Mouse (Mus musculus) frontal cortex, adult 2 months (tissue): ENCODE data around the gene Fam163a. TPM values are rescaled to one million over a fixed set of nuclear protein-coding genes. Genes with fewer than 3 reads are reported as not detected.
"Not testable (repeated sequence)": the region's sequence is repeated elsewhere in the genome, so short reads cannot be mapped to it uniquely, and the experiment has no call there.

Experiments used
- DNase-seq, 2 experiments: peaks; one replicate each; pipeline ENCODE4 v3.0.0; 2022; ENCODE audit warnings: low spot score in 1 of 2; ENCODE audit errors: extremely low spot score in 1 of 2
- polyA plus RNA-seq: library from polyadenylated mRNA; depleted of rRNA; stranded (reverse); fragments of >200 nt; gene quantifications from 2 replicates; pipeline ENCODE4 v1.2.3, GENCODE M21; 2012

Fam163a gene
- polyA plus RNA-seq, 1 experiment, result 9.6 TPM

DNA sequence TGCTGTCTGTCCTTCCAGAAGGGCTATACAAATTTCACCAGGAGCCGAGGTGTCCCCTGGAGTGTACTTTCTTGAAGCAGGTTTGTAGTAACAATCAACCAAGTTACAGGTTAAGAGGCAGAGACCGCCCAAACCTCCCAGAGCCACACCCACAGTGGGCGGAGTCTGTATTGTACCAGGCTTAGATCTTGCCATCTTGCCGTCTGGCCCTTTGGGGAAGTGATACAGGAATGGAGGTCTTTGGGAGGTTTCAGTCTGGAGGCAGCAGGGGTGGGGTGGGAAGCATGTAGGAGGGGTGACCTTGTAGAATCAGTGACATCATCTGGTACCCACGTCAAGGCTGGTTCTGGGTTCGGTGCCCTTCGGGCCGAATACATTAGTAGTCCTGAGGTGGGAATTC lies 115.3 kb downstream of the Fam163a start:
- DNase-seq, result no peak

- DNase-seq, result no peak
Observed at GRCm38 (mm10) chr1:156087586-156087985, 117.2 kb downstream of the Fam163a start.

DNA sequence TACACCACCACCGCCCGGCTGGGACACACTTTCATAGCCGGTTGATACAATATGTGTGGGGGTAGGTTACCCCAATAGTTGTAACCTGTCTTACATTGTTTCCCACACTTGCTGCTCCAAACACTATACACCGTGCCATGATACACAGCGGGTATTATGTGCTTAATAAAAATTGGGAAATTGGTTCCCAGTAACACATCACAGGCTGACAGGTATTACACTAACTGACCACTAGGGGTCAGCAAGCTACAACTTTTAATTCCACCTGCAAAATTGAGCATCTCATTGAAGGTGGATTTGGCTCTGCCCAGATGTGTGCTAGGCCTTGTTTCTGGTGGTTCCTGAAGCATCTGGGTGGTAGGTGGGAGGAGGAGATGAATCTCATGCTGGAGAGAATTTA lies 119.1 kb downstream of the Fam163a start:
- DNase-seq, result peak; percentile 11 to 74

DNA sequence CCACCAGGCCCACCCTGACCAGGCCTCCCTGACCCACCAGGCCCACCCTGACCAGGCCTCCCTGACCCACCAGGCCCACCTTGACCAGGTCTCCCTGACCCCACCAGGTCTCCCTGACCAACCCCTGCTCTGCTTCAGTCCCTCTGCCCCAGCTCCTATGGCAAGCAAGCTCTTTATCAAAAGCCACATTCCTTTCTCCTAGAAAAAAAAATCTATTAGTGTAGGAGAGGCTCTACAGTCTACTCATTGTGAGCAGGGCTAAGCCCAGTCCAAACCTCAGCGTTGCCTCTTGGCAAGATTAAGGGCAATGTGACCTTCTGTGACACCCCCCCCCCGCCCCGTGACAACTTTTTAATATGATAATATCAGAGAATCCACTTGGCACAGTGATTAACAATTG lies 120.2 kb downstream of the Fam163a start:
- DNase-seq, result no peak

- no peak for DNase-seq
Observed at GRCm38 (mm10) chr1:156077655-156078054, 127.2 kb downstream of the Fam163a start.

DNA sequence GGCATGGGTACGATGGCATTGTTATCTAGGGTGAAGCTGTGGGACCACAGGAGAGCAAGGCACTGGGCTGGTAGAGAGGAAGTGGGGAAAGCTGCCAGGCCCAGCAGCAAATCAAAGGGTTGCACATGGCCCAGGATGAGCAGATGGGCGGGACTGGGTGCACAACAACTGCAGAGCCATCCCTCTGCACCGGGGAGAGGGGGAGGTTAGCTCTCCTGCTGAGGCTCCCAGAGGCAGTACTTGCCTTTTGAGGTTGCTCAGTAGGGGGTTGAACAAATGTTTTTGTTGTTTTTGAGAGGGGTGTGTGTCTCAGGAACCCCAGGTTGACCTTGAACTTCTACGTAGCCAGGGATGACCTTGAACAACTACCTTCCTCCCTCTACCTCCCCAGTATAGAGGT lies 128.4 kb downstream of the Fam163a start:
- no peak for DNase-seq

DNA sequence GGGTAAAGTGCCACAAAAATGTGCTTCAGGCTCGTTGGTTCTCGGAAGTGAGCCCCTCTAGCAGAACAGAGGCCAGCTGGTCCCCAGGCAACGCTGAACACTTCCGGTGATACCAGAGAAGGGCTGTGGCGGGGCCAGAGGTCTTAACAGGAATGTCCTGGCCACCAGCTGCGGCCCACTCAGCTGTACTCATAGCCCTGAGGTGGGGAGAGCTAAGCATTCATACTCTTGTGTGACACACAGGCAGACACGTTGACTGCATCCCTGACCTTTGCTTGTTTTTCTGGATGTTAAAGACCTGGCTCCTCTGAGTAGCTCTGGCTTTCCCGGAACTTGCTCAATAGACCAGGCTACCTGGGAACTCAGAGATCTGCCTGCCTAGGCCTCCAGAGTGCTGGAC lies 130.3 kb downstream of the Fam163a start:
- DNase-seq, result no peak

DNA sequence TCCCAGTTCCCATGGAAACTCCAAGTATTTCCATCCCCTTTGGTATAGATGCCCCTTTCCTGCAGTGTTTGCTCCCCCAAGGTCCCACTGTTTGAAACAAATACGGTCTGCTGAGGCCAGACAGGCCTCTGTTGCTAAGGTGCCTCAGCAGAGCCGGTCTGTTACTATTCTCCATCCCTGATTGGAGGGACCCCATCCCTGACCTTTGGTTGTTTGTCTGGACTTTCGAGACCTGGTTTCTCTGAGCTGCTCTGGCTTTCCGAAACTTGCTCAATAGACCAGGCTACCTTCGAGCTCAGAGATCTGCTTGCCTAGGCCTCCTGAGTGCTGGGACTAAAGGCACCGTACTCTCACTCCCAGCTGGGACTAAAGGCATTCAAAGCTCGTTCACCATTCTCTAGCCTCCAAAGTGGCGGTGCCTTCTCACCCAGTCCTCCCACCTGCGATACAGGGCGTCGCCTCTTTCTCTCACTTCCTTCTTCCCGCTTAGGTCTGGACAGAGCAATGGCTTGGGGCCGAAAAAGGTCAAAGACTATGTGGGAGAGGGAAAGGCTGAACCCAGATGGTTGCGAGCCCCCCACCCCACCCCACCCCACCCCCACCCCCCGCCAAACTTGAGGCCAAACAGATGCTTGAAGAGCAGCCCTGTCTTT lies 131.5 kb downstream of the Fam163a start:
- DNase-seq, result no peak

- DNase-seq, result no peak
Observed at GRCm38 (mm10) chr1:156070106-156070505, 134.7 kb downstream of the Fam163a start.

DNA sequence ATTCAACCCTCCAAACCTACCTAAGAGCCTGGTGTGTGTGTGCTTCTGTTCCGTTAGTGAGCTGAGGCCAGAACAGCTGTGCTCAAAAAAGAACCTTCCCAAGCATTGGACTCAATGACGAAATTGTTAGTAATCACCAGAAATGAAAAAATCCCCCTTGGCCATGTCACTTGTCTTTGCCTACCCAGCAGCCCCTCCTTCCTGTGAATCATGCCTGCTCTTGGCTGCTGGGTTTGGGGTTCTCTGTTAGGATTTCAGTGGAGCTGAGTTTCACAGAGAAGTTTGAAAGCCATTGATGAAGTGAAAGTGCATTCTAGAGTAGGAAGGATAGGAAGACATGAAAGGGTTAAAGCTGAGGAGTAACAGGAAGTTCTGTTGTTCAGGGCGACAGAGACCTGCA lies 138.7 kb downstream of the Fam163a start:
- no peak for DNase-seq

GRCm38 (mm10) chr1:156062193-156062592 lies 142.6 kb downstream of the Fam163a start:
- DNase-seq, result no peak

DNA sequence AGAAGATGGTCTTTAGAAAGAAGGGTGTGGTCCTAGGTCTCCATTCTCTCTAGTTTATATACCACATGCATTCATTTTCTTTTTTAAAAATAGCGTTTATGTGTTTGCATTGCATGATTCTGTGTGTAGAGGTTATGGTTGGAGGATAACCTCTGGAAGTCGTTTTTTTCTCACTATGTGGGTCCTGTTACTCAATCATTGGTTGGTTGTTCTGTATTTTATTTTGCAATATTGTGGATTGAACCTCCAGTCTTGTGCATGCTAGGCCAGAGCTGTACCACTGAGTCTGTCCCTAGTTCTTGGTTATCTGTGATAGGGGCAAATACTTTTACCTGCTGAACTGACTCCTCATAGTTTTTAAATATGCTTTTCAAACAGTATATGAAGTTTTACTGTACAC lies 146.6 kb downstream of the Fam163a start:
- no peak for DNase-seq

DNA sequence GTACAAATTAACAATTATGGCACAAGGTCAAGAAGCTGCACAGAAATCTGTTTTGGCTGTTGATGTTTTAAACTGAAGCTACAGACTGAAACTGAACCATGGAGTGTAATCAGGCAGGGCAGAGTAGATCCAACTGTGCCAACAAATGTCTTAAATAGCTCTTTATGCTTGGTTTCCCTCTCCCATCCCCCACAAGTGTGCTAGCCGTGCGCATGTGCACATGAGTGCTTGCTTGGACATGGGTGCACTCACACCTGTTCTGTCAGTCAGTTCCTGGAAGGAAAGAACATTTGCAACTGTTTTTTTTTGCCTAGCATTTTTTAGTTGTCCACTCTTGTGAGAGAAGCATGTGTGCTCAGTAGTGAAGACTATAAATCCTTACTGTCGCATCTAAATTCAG lies 158.1 kb downstream of the Fam163a start:
- DNase-seq, result no peak

DNA sequence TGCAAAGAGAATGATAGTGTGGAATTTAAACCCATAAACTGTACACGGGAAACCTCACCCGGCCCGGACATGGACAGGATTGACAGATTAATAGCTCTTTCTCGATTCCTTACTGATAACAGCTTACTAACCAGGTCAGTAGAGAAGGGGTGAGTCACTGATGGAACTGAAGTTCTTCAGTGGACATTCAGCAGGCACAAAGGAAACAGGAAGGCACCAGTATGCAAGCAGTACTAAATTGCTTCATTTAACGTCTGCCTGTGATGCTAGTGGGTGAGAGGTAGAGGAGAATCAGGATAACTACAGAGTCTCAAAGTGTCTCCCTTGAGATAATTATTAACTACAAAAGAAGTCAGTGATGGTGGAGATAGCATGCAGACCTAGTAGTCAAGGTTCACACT lies 160.6 kb downstream of the Fam163a start:
- no peak for DNase-seq

GRCm38 (mm10) chr1:156043027-156043426 lies 161.8 kb downstream of the Fam163a start:
- peak in 1 of 2 experiments; percentile 58 for DNase-seq

DNA sequence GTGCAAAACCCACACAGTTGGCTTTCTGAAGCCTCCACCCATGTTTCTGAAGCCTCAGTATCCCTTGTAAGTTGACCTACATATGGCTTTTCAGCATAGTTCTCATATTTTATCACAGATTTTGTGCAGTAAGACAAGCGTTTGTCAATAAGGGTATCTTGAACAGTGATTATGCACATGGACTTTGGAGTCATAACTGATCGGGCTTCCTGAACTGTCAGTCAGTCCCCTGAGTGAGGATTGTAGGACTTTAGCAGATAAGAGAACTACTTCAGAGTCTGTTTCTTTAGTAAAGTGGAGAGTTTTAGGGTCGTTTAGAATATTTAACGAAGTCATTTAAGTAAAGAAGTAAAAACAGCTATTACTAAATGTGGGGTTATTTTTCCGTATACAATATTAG lies 162.3 kb downstream of the Fam163a start:
- DNase-seq, result no peak

DNA sequence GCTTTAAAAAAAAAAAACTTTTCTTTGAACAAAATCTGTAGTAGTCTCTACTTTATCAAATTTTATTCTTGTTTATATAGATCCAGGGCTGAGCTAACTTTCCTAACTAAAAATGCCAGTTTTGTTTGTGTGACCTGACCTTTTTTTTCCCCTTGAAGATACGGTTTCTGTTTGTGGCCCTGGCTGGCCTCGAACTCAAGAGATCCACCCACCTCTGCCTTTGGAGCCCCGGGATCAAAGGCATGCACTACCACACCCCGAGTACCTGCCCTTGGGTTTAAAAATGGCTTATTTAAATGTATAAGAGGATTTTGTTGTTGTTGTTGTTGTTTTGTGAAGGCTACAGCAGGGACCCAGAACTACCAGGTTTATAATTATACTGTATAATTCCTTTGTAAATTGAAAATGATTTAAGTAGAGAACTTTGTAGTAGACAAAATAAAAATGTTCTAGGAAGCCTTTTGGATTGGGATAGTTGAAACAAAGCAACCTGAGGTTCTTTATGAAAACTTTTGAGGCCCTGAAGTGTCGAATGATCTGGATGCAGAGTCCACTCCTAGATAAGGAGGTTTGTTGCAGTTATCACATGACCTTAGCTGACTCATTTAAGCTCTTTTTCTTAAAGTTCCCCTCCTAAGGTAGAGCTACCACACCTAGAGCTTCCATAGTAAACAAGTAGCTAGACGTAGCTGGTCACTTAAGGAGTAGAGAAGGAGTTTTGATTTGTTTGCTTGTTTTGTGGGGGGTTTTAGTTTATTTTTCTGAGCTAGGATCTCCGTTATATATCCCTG lies 163.2 kb downstream of the Fam163a start:
- DNase-seq, result no peak

DNA sequence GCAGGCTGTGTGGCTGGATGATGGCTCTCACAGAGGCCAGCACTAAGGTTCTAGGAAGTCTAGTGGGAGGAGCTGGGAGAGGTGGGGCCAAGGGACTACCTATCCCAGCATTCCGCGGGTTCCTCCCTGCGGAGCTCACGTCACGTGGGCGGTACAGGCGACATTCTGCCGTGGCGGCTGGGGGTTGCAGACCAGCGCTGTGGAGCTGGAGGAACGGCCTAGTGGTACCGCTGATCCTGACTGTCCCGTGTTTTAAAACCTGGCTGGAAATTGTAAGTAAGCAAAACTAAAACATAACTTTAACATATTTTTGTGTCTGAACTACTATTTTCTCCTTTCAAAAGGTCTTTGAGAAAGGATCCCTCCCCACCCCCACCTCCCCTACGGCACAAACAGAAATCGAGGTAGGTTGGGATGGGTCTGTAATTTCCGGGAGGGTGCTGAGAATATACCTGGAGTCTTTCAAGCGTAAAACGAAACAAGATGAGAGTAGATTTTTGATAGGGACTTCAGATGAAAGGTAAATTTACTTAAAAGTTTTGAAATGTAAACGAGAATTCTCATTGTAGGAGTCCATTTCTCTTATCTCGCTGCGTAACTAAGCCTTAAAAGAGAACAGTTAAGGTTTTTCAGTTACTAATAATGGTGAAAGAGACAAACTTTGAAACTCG lies 164.0 kb downstream of the Fam163a start:
- DNase-seq, result peak; percentile 82 to 93

DNA sequence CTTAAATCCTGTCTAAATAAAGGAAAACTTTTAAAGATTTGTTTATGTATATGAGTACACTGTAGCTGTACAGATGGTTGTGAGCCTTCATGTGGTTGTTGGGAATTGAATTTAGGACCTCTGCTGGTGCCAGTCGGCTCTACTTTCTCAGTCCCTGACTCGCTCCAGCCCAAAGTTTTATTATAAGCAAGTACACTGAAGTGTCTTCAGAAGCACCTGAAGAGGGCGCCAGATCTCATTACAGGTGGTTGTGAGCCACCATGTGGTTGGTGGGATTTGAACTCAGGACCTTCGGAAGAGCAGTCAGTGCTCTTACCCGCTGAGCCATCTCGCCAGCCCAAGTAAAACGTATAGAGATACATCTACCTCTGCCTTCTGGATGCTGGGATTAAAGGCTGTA lies 164.8 kb downstream of the Fam163a start:
- DNase-seq, result not testable (repeated sequence)

- no peak for DNase-seq
Observed at GRCm38 (mm10) chr1:156037144-156037583, 167.7 kb downstream of the Fam163a start.

GRCm38 (mm10) chr1:156035930-156036737 lies 168.7 kb downstream of the Fam163a start, which contains the start of gene Tor1aip1:
TSS of gene Tor1aip1 (minus strand) at chr1:156036480.
- DNase-seq, result peak; percentile 95 to 98
